Mouse (Mus musculus) left cerebral cortex, adult 6 months (tissue): ENCODE data around the gene Pdzd4. TPM values are rescaled to one million over a fixed set of nuclear protein-coding genes. Genes with fewer than 3 reads are reported as not detected.

Experiments
- long read RNA-seq, 2 experiments: library from polyadenylated mRNA; unstranded; transcript quantifications; one replicate each; pipeline ENCODE4 v2.0.0; 2019 to 2020
- polyA plus RNA-seq: library from polyadenylated mRNA; unstranded; fragments of <200 nt; fragmentation: Nextera tagmentation; gene quantifications from 2 replicates; pipeline ENCODE4 v1.2.3, GENCODE M21; 2021

The Pdzd4 gene
- 1.2 and 1.4 TPM in 2 replicates for polyA plus RNA-seq
- long read RNA-seq, experiment 1, partial matches to known transcripts = 2 of 6 reads
- long read RNA-seq, experiment 1, other reads (novel, unspliced or antisense) = 4 of 6 reads
- long read RNA-seq, experiment 2, partial matches to known transcripts = 0 of 4 reads
- long read RNA-seq, experiment 2, other reads (novel, unspliced or antisense) = 4 of 4 reads

DNA sequence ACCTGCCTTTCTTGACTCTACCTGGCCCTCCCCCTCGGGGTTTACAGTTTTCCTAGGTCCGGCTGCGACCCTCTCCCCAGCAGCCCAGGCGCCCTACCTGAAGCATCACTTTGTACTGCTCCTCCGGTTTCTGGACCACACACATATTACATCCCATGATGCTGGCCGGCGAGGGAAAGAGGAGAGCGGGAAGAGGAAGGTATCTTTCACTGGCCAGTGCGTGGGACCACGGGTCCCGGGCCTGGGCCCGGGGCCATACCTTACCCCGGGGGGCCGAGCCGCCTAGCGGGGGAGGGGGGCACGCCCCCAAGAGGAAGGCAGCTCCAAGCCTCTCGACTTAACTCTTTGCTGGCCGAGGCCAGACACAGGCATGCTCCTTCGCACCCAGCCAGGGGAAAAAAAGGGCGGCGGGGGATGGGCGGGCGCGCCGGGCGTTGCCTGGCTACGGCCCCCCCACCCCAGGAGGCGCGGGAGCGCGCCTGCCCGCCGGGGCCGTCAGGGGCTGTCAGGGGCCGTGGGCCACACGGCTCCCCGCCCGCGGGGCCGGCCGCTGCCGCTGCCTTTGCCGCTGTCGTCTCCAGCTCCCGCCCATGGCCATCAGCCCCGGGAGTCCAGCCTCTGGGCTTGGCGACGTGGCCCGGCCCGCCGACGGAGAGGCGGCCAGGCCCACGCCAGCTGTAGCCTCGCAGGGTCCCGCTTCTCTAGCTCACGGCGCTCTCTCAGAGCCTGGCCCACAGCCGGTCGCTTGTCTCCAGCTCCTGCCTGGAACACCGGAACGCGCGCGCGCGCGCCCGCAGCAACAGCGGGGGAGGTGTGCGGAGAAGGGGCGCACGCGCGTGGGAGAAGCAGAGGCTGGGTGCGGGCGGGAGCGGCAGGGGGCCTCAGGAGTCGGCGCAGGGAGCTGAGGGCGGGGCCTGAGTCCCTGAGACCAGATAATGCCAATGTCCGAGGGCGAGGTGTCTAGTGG, at the start of gene Pdzd4:
Gene Pdzd4 (minus strand): TSS at position 785 of the 967 bp plus-strand sequence.

GRCm38 (mm10) chrX:73786364-73787224, 38.2 kb downstream of the Pdzd4 start, which contains the start of the genes Idh3g and Ssr4:
TSS of gene Idh3g (minus strand) at chrX:73786897.
TSS of gene Ssr4 (plus strand) at chrX:73787028.

DNA sequence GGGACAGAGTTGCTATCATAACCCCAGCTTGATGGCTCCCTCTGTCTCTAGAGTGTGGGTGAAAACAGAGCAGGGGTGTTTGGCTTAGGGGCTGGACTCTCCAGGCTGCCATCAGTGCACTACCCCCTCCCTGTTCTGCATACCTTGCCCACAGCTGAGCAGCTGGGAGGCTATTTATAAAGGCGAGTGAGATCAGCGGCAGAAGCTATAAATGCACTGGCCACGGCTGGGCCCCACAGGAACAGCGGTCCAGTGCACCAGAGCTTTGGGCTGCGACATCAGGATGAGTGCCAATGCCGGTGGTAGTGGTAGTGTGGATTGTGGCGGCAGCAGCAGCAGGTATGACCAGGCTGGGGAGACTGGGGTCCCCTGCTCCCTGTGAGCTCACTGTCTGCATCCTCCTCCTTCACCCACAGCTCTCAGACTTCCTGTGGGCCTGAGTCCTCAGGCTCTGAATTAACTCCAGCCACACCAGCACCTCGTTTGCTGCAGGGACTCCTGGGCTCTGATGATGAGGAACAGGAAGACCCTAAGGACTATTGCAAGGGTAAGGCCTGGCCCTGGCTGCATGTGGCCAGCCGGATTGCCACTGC, 50.5 kb downstream of the Pdzd4 start, which contains the start of gene Srpk3:
Gene Srpk3 (plus strand): TSS at position 238 of the 593 bp plus-strand sequence.

DNA sequence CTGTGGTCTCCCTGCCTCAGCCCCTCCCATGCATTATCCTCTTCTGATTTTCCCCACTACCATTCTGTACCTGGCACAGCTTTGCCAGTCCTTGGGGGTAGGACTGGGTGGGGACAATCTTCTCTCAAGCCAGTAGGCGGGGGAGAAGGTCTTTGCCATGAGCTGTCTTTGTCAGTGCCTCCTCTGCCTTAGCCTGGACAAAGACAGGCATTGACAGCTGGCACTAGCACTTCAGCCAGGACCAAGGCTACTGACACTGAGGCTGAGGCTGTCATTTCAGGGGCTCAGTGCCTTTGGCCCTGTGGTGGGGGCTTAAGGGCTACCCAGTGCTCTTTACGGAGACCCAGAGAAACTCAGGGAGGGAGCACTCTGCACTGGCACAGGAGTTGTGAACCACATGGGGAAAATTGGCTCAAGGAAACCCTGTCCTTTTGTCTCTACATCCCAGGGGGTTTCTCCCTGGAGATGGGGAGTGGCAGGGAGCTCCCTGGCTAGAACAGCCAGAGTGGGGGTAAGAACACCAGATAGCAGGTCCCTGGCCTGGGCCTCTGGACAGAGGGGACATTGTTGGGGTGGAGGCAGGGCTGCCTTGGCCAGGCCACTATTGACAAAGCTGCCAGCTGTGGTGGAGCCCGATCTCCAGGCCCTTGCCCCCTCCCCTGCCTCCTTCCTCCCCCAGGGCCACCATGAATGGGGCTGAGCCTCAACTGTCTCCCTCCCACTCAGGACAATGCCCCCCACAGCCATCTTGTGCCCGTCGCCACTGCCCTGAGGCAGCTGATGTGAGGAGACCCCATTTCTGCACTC, 68.2 kb downstream of the Pdzd4 start, which contains the start of gene Plxnb3:
Gene Plxnb3 (plus strand): TSS at position 757 of the 807 bp plus-strand sequence.

Other genes starting within 250 kb of the Pdzd4 start
- gene Dusp9, start 185.6 kb downstream of the Pdzd4 start, polyA plus RNA-seq = 0.13 and 0.20 TPM in 2 replicates
- gene Pnck, start 164.9 kb downstream of the Pdzd4 start, polyA plus RNA-seq = 59.8 and 87.0 TPM in 2 replicates
- gene Slc6a8, start 151.8 kb downstream of the Pdzd4 start, polyA plus RNA-seq = 7.8 and 9.4 TPM in 2 replicates
- 145 and 151 TPM in 2 replicates for gene Bcap31, start 108.8 kb downstream of the Pdzd4 start, polyA plus RNA-seq
- gene Abcd1, start 108.4 kb downstream of the Pdzd4 start, polyA plus RNA-seq = 1.4 and 2.9 TPM in 2 replicates
- gene Plxnb3, start 67.9 kb downstream of the Pdzd4 start, polyA plus RNA-seq = 2.9 and 3.2 TPM in 2 replicates
- 0.90 and 2.1 TPM in 2 replicates for gene Srpk3, start 50.6 kb downstream of the Pdzd4 start, polyA plus RNA-seq
- 205 and 248 TPM in 2 replicates for gene Idh3g, start 38.1 kb downstream of the Pdzd4 start, polyA plus RNA-seq
- gene Ssr4, start 37.9 kb downstream of the Pdzd4 start, polyA plus RNA-seq = 195 and 196 TPM in 2 replicates
- not detected in 2 replicates for gene Avpr2, start 67.1 kb upstream of the Pdzd4 start, polyA plus RNA-seq
- gene L1cam, start 71.1 kb upstream of the Pdzd4 start, polyA plus RNA-seq = 25.5 and 26.9 TPM in 2 replicates
- 0.65 and 0.74 TPM in 2 replicates for gene Arhgap4, start 96.9 kb upstream of the Pdzd4 start, polyA plus RNA-seq
- gene Naa10, start 97.0 kb upstream of the Pdzd4 start, polyA plus RNA-seq = 85.9 and 89.8 TPM in 2 replicates
- gene Renbp, start 105.9 kb upstream of the Pdzd4 start, polyA plus RNA-seq = 7.5 and 9.0 TPM in 2 replicates
- 14.6 and 15.4 TPM in 2 replicates for gene Hcfc1, start 141.4 kb upstream of the Pdzd4 start, polyA plus RNA-seq
- gene Irak1, start 198.9 kb upstream of the Pdzd4 start, polyA plus RNA-seq = 6.6 and 7.2 TPM in 2 replicates